Mouse (Mus musculus) intestine, embryonic 14.5 days (tissue): ENCODE data around the gene Chd8. TPM values are rescaled to one million over a fixed set of nuclear protein-coding genes. Genes with fewer than 3 reads are reported as not detected.

Source experiments
- ATAC-seq: fragments of 200-750 bp; cut with Nextera tagmentation; replicated peaks from 2 replicates; pipeline ENCODE4 v1.8.0; 2017; ENCODE audit warnings: low read depth, moderate number of reproducible peaks, moderate TSS enrichment, moderate library complexity; ENCODE audit not compliant: low FRiP score, low TSS enrichment
- DNase-seq: peaks from one replicate; pipeline ENCODE4 v3.0.0-alpha.2; 2018; ENCODE audit warnings: low spot score
- H3K27ac ChIP-seq: fragments of 300-500 bp; sonication (generic); 2 replicates; pipeline ENCODE4 v1.5.1; 2014; ENCODE audit warnings: low read depth, mild to moderate bottlenecking, control low read depth
- H3K27me3 ChIP-seq: fragments of 300-500 bp; sonication (generic); replicated peaks from 2 replicates; pipeline ENCODE4 v1.6.1; 2014; ENCODE audit warnings: low read length, control low read depth; ENCODE audit not compliant: control insufficient read depth, insufficient read depth
- H3K36me3 ChIP-seq: fragments of 300-500 bp; sonication (generic); 2 replicates; pipeline ENCODE4 v1.6.1; 2014; ENCODE audit warnings: low read length, control low read depth; ENCODE audit not compliant: control insufficient read depth, insufficient read depth
- H3K4me1 ChIP-seq: fragments of 300-500 bp; sonication (generic); replicated peaks from 2 replicates; pipeline ENCODE4 v1.6.1; 2014; ENCODE audit warnings: low read length, control low read depth, mixed read lengths; ENCODE audit not compliant: control insufficient read depth, insufficient read depth
- H3K4me2 ChIP-seq: fragments of 300-500 bp; sonication (generic); 2 replicates; pipeline ENCODE4 v1.6.1; 2014; ENCODE audit warnings: low read length
- H3K4me3 ChIP-seq: fragments of 300-500 bp; sonication (generic); 2 replicates; pipeline ENCODE4 v1.5.1; 2014; ENCODE audit warnings: low read depth, low read length, control low read depth, mixed read lengths
- H3K9ac ChIP-seq: fragments of 300-500 bp; sonication (generic); 2 replicates; pipeline ENCODE4 v1.6.1; 2014; ENCODE audit warnings: mild to moderate bottlenecking, low read length
- H3K9me3 ChIP-seq: fragments of 300-500 bp; sonication (generic); 2 replicates; pipeline ENCODE4 v1.6.1; 2016; ENCODE audit warnings: low read length, control low read depth; ENCODE audit not compliant: control insufficient read depth
- WGBS: fragments of 180-500 bp; shearing (Covaris S2); extraction: QIAGEN DNeasy Blood & Tissue Kit; methylation state at CpG from one replicate; pipeline ENCODE4 v1.1.7; 2014; 5-methylcytosine and 5-hydroxymethylcytosine counted together
- polyA plus RNA-seq: library from polyadenylated mRNA; unstranded; fragments of >200 nt; fragmentation: Nextera tagmentation; extraction: Ambion mirVana; gene quantifications from 2 replicates; pipeline ENCODE4 v1.2.1, GENCODE M21; 2014

The Chd8 gene
- polyA plus RNA-seq, 1 experiment from 2014 or later, result 47.4 TPM

- 88% methylated on average over 7 of the region's 7 CpGs for WGBS
- Histone ChIP-seq H3K4me3 (no peak overlapping the region), H3K9me3 (no peaks in the 10 kb centered on the region), H3K4me2 (no peak overlapping the region), H3K27me3 (no peaks in the 10 kb centered on the region), H3K27ac (no peak overlapping the region), H3K4me1 (no peaks in the 10 kb centered on the region), H3K9ac (no peak overlapping the region), H3K36me3 (peaks cover 72% of the 10 kb centered on the region)
- ATAC-seq (no peak), DNase-seq (no peak)
These were observed 22.4 kb downstream of the Chd8 start for GRCm38 (mm10) chr14:52235165-52235564.

GRCm38 (mm10) chr14:52232249-52232648, 25.3 kb downstream of the Chd8 start:
- 85% methylated on average over 6 of the region's 6 CpGs for WGBS
- Histone ChIP-seq H3K36me3 (peaks cover 97% of the 10 kb centered on the region), H3K9ac (no peak overlapping the region), H3K4me1 (no peaks in the 10 kb centered on the region), H3K9me3 (no peaks in the 10 kb centered on the region), H3K4me2 (no peak overlapping the region), H3K27ac (no peak overlapping the region), H3K27me3 (no peaks in the 10 kb centered on the region), H3K4me3 (no peak overlapping the region)
- DNase-seq (no peak), ATAC-seq (no peak)

GRCm38 (mm10) chr14:52225972-52226371, 31.6 kb downstream of the Chd8 start:
- Histone ChIP-seq H3K36me3 (peaks cover 99% of the 10 kb centered on the region), H3K4me2 (no peak overlapping the region), H3K9ac (no peak overlapping the region), H3K4me3 (no peak overlapping the region), H3K4me1 (no peaks in the 10 kb centered on the region), H3K27ac (no peak overlapping the region), H3K27me3 (no peaks in the 10 kb centered on the region), H3K9me3 (no peaks in the 10 kb centered on the region)
- WGBS, result 94% methylated on average over 2 of the region's 2 CpGs
- ATAC-seq, result no peak
- no peak for DNase-seq

- Histone ChIP-seq H3K27me3 (no peaks in the 10 kb centered on the region), H3K4me3 (no peak overlapping the region), H3K27ac (no peak overlapping the region), H3K9ac (no peak overlapping the region), H3K9me3 (no peaks in the 10 kb centered on the region), H3K36me3 (peaks cover 95% of the 10 kb centered on the region), H3K4me2 (no peak overlapping the region), H3K4me1 (no peaks in the 10 kb centered on the region)
- 84% methylated on average over 5 of the region's 5 CpGs for WGBS
- no peak for DNase-seq
- no peak for ATAC-seq
These were observed 40.3 kb downstream of the Chd8 start for GRCm38 (mm10) chr14:52217261-52217660.

- Histone ChIP-seq H3K9ac (no peak overlapping the region), H3K27ac (no peak overlapping the region), H3K9me3 (no peaks in the 10 kb centered on the region), H3K27me3 (no peaks in the 10 kb centered on the region), H3K4me1 (peaks cover 17% of the 10 kb centered on the region), H3K4me3 (no peak overlapping the region), H3K4me2 (no peak overlapping the region), H3K36me3 (peaks cover 58% of the 10 kb centered on the region)
- DNase-seq (no peak), ATAC-seq (no peak)
- WGBS, result 89% methylated on average over 4 of the region's 4 CpGs
These were observed 58.2 kb downstream of the Chd8 start for GRCm38 (mm10) chr14:52199412-52199811.

GRCm38 (mm10) chr14:52198141-52198540, 59.4 kb downstream of the Chd8 start:
- H3K27ac ChIP-seq, result peak overlapping the region; percentile 22; the same call in 1 of the 2 replicates
- H3K9ac ChIP-seq, result peak overlapping the region; percentile 99; the same call in 1 of the 2 replicates
- no peak for DNase-seq
- peak overlapping the region; percentile 91 for H3K4me2 ChIP-seq
- no peaks in the 10 kb centered on the region for H3K27me3 ChIP-seq
- peaks cover 51% of the 10 kb centered on the region for H3K36me3 ChIP-seq
- H3K9me3 ChIP-seq, result no peaks in the 10 kb centered on the region
- 21% methylated on average over 3 of the region's 3 CpGs for WGBS
- no peak for ATAC-seq
- peak overlapping the region; percentile 94 for H3K4me3 ChIP-seq
- H3K4me1 ChIP-seq, result peaks cover 17% of the 10 kb centered on the region

- Histone ChIP-seq H3K27me3 (no peaks in the 10 kb centered on the region), H3K9me3 (no peaks in the 10 kb centered on the region), H3K4me1 (peaks cover 17% of the 10 kb centered on the region), H3K4me2 (peak within 1 kb of the TSS; percentile 91), H3K9ac (peak within 1 kb of the TSS; percentile 99), H3K36me3 (peaks cover 50% of the 10 kb centered on the region), H3K27ac (peak within 1 kb of the TSS; percentile 99), H3K4me3 (peak within 1 kb of the TSS; percentile 94)
- ATAC-seq (peak; percentile 96), DNase-seq (peak; percentile 92)
- under 1% methylated on average over 59 of the region's 59 CpGs for WGBS
These were observed 60.3 kb downstream of the Chd8 start, which contains the start of gene Supt16 for GRCm38 (mm10) chr14:52197156-52197878. TSS of gene Supt16 (minus strand) at chr14:52197416.

- DNase-seq, result peak; percentile 72
- H3K9ac ChIP-seq, result peak overlapping the region; percentile 99
- peak overlapping the region; percentile 94 for H3K4me3 ChIP-seq
- H3K27me3 ChIP-seq, result no peaks in the 10 kb centered on the region
- peak overlapping the region; percentile 91 for H3K4me2 ChIP-seq
- peaks cover 45% of the 10 kb centered on the region for H3K36me3 ChIP-seq
- peak overlapping the region; percentile 99 for H3K27ac ChIP-seq
- peaks cover 17% of the 10 kb centered on the region for H3K4me1 ChIP-seq
- ATAC-seq, result peak; percentile 24; the same call in 1 of the 2 replicates
- no peaks in the 10 kb centered on the region for H3K9me3 ChIP-seq
- under 1% methylated on average over 51 of the region's 59 CpGs for WGBS
These were observed 61.1 kb downstream of the Chd8 start for GRCm38 (mm10) chr14:52196230-52197155.
